Mouse (Mus musculus) lung, postnatal 0 days (tissue): ENCODE measurements around the gene Otud7b.

Experiments
- CTCF ChIP-seq: IDR thresholded peaks from 2 replicates; pipeline ENCODE4 v1.5.1; 2016; ENCODE audit warnings: antibody characterized with exemption, mild to moderate bottlenecking
- EP300 ChIP-seq: IDR thresholded peaks from 2 replicates; pipeline ENCODE4 v1.6.1; 2016; ENCODE audit warnings: antibody characterized with exemption, mild to moderate bottlenecking, control low read depth

DNA sequence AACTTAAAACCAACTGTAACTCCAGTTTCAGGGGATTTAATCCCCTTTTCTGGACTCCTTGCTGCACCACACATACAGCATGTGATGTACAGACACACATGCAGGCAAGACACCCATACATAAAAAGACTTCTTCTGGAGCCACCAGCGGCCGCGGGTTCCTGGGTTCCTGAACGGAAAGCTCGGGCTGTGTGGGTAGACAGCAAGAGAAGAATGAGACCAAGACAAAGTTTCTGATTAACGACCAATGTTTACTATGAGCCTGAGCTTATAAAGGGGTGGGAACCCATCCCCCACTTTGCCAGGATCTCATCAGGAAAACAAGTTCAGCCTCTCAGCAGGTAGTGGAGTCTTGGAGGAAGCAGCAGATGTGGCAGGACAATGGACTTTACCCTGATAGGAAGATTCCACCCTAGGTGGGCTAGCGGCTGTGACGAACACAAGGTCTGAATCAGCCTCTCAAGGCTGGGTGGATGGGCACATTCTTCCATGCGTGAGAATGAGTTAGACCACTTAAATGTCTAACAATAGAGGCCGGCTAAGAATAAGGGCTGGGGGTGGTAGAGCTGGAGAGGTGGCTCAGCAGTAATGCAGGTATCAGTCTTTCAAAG, 20.1 kb upstream of the Otud7b start:
- TF ChIP-seq CTCF (no peak), EP300 (no peak)
